Mouse (Mus musculus) myocyte (in vitro differentiated cells): Measurements from ENCODE around the gene Smim14.

Experiments
- CEBPB ChIP-seq: IDR thresholded peaks from 2 replicates; pipeline ENCODE4 v1.6.1; 2011; ENCODE audit warnings: mild to moderate bottlenecking, moderate library complexity; ENCODE audit not compliant: poor library complexity, insufficient read depth, severe bottlenecking
- MAX ChIP-seq: IDR thresholded peaks from one replicate; pipeline ENCODE4 v1.6.1; 2011; ENCODE audit warnings: low read depth, mild to moderate bottlenecking, control low read depth
- POLR2A ChIP-seq: IDR thresholded peaks from one replicate; pipeline ENCODE4 v1.6.1; 2011; ENCODE audit warnings: low read depth, mild to moderate bottlenecking, control low read depth, moderate library complexity; ENCODE audit not compliant: insufficient read length
- REST ChIP-seq: IDR thresholded peaks from one replicate; pipeline ENCODE4 v1.6.1; 2011; ENCODE audit warnings: mild to moderate bottlenecking, control low read depth, moderate library complexity; ENCODE audit not compliant: insufficient read depth, insufficient read length
- USF1 ChIP-seq: IDR thresholded peaks from one replicate; pipeline ENCODE4 v1.6.1; 2011; ENCODE audit warnings: low read depth, mild to moderate bottlenecking, control low read depth, moderate library complexity

DNA sequence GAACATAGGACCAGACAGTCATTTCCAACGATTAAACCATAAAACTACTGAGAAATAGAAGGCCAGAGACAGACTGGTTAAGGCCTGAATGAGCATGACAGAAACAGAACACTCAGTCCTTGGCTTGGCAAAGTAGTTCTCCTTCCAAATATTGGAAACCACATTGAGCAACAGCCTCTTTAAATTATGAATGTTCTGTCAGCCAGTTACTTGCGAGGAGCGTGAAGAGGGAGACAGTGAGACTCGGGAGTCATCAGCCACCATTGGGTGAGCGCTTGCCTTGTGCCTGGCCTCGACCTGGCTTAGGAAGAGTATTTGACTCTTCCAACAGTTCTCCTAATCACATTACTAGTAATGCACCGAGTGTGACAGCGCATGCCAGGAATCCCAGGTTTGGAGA is 28.6 kb downstream of the Smim14 start:
- TF ChIP-seq MAX (no peak), POLR2A (no peak), USF1 (no peak), REST (no peak), CEBPB (no peak)
